Mouse (Mus musculus) embryonic facial prominence, embryonic 15.5 days (tissue): ENCODE results near the gene Fhl3. TPM values are rescaled to one million over a fixed set of nuclear protein-coding genes. Genes with fewer than 3 reads are reported as not detected.

Experiments
- ATAC-seq: fragments of 200-750 bp; cut with Nextera tagmentation; 2 replicates; pipeline ENCODE4 v1.8.0; 2017; ENCODE audit warnings: low read depth, moderate TSS enrichment; ENCODE audit not compliant: insufficient number of reproducible peaks, low FRiP score, low TSS enrichment
- H3K27ac ChIP-seq: fragments of 300-500 bp; sonication (generic); replicated peaks from 2 replicates; pipeline ENCODE4 v1.5.1; 2015; ENCODE audit warnings: mild to moderate bottlenecking, inconsistent platforms
- H3K27me3 ChIP-seq: fragments of 300-500 bp; sonication (generic); 2 replicates; pipeline ENCODE4 v1.6.1; 2015; ENCODE audit warnings: inconsistent platforms
- H3K36me3 ChIP-seq: fragments of 300-500 bp; sonication (generic); 2 replicates; pipeline ENCODE4 v1.6.1; 2015; ENCODE audit warnings: mild to moderate bottlenecking, inconsistent platforms
- H3K4me1 ChIP-seq: fragments of 300-500 bp; sonication (generic); 2 replicates; pipeline ENCODE4 v1.6.1; 2015; ENCODE audit warnings: inconsistent platforms
- H3K4me2 ChIP-seq: fragments of 300-500 bp; sonication (generic); replicated peaks from 2 replicates; pipeline ENCODE4 v1.6.1; 2015; ENCODE audit warnings: mild to moderate bottlenecking, inconsistent platforms
- H3K4me3 ChIP-seq: fragments of 300-500 bp; sonication (generic); replicated peaks from 2 replicates; pipeline ENCODE4 v1.5.1; 2015; ENCODE audit warnings: mild to moderate bottlenecking, inconsistent platforms
- H3K9ac ChIP-seq: fragments of 300-500 bp; sonication (generic); 2 replicates; pipeline ENCODE4 v1.6.1; 2015; ENCODE audit warnings: inconsistent platforms
- H3K9me3 ChIP-seq: fragments of 300-500 bp; sonication (generic); replicated peaks from 2 replicates; pipeline ENCODE4 v1.6.1; 2016; ENCODE audit warnings: inconsistent platforms
- WGBS: fragments of 180-500 bp; shearing (Covaris S2); methylation state at CpG from one replicate; pipeline ENCODE4 v1.1.7; 2015; 5-methylcytosine and 5-hydroxymethylcytosine counted together
- polyA plus RNA-seq: library from polyadenylated mRNA; unstranded; fragments of >200 nt; fragmentation: Nextera tagmentation; extraction: Ambion mirVana; gene quantifications from 2 replicates; pipeline ENCODE4 v1.2.1, GENCODE M21; 2015

The Fhl3 gene
- polyA plus RNA-seq = 17.3 and 17.8 TPM in 2 replicates

DNA sequence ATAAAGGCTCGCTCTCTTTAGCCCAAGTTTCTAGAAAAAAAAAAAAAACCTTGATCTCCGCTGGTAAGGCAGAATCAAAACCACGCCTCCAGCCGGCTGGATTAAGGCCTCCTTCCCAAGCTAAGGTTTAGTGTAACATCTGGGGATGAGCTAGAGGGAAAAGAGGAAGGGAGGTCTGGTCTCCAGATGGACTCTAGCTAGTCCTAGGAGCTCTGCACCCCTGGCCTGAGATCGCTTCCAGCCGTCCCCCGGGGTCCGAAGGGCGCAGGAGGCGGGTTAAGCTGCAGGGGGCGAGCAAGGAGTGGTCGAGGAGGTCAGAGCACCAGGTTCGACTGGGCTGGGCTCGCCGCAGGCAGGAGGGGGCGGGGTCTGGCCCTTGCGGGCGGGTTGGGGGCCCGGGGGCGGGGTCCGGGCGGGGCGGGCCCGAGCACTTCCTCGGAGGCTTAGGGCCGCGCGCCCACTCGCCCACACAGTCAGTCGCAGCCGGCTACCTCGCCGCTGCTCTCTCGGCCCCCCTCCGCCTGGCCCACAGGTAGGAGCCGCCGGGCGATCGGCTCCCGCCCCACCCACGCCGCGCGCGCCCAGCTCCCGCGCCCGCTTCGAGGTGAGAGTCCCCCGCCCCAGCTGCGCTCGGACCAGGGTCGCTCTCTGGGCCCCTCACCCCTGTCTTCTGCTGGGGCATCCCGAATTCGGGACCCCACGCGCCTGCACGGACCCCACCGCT, at the start of gene Fhl3:
Gene Fhl3 (plus strand): TSS at position 454 of the 724 bp plus-strand sequence.
- H3K9ac ChIP-seq = peak within 1 kb of the TSS; percentile 87
- H3K4me1 ChIP-seq = peaks cover 55% of the 10 kb centered on the region
- under 1% methylated on average over 55 of the region's 59 CpGs for whole genome bisulfite sequencing
- H3K9me3 ChIP-seq = no peaks in the 10 kb centered on the region
- peak within 1 kb of the TSS; percentile 87 for H3K4me3 ChIP-seq
- H3K4me2 ChIP-seq = peak within 1 kb of the TSS; percentile 81
- ATAC-seq = peak; percentile 80
- peak within 1 kb of the TSS; percentile 97 for H3K27ac ChIP-seq
- no peaks in the 10 kb centered on the region for H3K36me3 ChIP-seq
- H3K27me3 ChIP-seq = no peaks in the 10 kb centered on the region

DNA sequence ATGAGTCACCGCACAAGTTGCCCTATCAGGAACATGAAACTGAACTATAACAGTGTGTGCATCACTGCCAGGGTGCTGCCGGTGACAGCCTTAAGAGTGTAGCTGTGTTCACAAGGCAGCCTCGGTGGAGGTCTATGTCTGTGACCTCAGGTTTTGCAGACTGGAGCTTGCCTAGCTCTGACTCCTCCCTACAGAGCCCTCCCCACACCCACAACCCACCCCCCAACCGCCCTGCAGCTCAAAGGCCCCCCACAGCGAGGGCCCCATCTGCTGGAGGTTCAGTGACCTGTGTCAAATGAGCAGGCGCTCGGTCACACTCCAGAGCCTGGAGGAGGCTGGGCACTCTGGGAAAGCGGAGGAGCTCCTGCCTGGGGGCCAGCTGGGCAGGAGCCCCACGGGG, 47.6 kb upstream of the Fhl3 start:
- Histone ChIP-seq H3K36me3 (no peaks in the 10 kb centered on the region), H3K4me2 (no peak overlapping the region), H3K27ac (no peak overlapping the region), H3K4me3 (no peak overlapping the region), H3K9ac (no peak overlapping the region), H3K4me1 (peaks cover 17% of the 10 kb centered on the region), H3K27me3 (peaks cover 60% of the 10 kb centered on the region), H3K9me3 (no peaks in the 10 kb centered on the region)
- no peak for ATAC-seq
- WGBS = 6% methylated on average over 9 of the region's 9 CpGs

DNA sequence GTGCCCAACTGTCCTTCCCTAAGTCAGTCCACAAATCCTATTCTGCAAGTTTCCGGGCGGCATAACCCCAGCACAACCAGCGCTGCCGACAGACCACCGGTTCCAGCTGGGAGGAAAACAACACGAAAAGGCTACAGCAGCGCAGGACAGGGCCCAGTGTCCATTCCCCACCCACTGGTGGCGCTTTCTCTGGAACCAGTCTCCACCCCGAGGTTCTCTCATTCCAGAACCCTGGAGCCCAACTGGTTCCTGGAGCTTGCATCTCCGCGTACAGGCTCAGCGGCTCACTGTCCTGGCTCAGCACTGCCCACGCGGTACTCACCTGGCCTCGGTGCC, 44.0 kb upstream of the Fhl3 start, which contains the start of gene Pou3f1:
Gene Pou3f1 (plus strand): TSS at position 290 of the 336 bp plus-strand sequence.
- H3K27ac ChIP-seq = no peak within 1 kb of the TSS
- ATAC-seq = no peak
- peaks cover 78% of the 10 kb centered on the region for H3K27me3 ChIP-seq
- 2% methylated on average over 15 of the region's 15 CpGs for whole genome bisulfite sequencing
- H3K9ac ChIP-seq = peak within 1 kb of the TSS; percentile 18
- H3K4me2 ChIP-seq = peak within 1 kb of the TSS; percentile 93
- H3K4me1 ChIP-seq = peaks cover 36% of the 10 kb centered on the region
- peak within 1 kb of the TSS; percentile 63 for H3K4me3 ChIP-seq
- H3K9me3 ChIP-seq = no peaks in the 10 kb centered on the region
- H3K36me3 ChIP-seq = no peaks in the 10 kb centered on the region

DNA sequence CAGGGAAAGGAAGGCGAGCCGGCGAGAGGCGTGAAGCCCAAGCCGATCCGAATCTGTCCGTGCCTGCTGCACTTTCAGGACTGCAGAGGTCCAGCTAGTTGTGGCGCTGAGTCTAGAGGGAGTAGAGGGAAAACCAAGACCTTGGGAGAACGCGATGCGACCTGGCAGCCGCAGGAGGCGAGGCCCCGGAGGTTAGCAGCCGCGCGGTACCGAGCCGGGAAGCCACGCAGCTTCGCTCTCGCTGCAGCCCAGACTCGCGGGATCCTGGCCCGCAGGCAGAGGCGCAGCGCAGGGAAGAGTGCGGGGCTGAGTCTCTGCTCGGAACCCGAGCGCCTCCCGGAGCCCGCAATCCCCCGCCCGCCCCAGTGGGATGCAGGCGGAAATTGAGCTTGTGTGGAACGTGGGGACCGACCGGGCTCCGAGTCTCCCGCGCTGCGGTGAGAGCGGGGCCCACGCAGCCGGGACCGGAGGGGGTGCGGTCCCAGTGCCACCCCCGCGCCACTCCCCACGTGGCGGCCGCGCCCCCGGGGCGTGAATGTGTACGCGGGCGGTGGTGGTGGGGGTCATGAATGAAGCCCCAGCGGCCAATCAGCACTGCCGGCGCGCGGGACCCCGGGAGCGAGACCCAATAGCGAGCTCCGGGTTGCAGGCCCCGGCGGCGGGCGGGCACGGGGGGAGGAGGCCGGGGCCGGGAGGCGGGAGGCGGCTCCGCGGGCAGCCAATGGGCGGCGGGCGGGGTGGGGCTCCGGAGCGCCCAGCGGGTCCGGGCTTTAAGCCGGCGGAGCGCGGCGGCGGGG, 43.4 kb upstream of the Fhl3 start:
- Histone ChIP-seq H3K9ac (peak overlapping the region; percentile 16; the same call in 1 of the 2 replicates), H3K4me1 (peaks cover 36% of the 10 kb centered on the region), H3K4me3 (peak overlapping the region; percentile 63), H3K36me3 (no peaks in the 10 kb centered on the region), H3K4me2 (peak overlapping the region; percentile 93), H3K27me3 (peaks cover 83% of the 10 kb centered on the region), H3K9me3 (no peaks in the 10 kb centered on the region), H3K27ac (no peak overlapping the region)
- under 1% methylated on average over 90 of the region's 92 CpGs for WGBS
- peak; percentile 91 for ATAC-seq

DNA sequence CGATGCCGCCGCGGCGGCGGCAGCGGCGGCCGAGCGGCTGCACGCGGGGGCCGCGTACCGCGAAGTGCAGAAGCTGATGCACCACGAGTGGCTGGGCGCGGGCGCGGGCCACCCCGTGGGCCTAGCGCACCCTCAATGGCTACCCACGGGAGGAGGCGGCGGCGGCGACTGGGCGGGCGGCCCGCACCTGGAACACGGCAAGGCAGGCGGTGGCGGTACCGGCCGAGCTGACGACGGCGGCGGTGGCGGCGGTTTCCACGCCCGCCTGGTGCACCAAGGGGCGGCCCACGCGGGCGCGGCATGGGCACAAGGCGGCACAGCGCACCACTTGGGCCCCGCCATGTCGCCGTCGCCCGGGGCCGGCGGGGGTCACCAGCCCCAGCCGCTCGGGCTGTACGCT, 42.7 kb upstream of the Fhl3 start:
- no peak; the same call in 1 of the 2 replicates for ATAC-seq
- WGBS = 0% methylated on average over 57 of the region's 61 CpGs
- Histone ChIP-seq H3K9ac (peak overlapping the region; percentile 18; the same call in 1 of the 2 replicates), H3K27ac (no peak overlapping the region), H3K4me1 (peaks cover 36% of the 10 kb centered on the region), H3K9me3 (no peaks in the 10 kb centered on the region), H3K4me3 (peak overlapping the region; percentile 63), H3K36me3 (no peaks in the 10 kb centered on the region), H3K27me3 (peaks cover 86% of the 10 kb centered on the region), H3K4me2 (peak overlapping the region; percentile 93)

DNA sequence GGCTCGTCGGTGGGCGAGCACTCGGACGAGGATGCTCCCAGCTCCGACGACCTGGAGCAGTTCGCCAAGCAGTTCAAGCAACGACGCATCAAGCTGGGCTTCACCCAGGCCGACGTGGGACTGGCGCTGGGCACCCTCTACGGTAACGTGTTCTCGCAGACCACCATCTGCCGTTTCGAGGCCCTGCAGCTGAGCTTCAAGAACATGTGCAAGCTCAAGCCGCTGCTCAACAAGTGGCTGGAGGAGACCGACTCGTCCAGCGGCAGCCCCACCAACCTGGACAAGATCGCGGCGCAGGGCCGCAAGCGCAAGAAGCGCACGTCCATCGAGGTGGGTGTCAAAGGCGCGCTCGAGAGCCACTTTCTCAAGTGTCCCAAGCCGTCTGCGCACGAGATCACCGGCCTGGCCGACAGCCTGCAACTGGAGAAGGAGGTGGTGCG, 42.1 kb upstream of the Fhl3 start:
- WGBS = under 1% methylated on average over 39 of the region's 39 CpGs

DNA sequence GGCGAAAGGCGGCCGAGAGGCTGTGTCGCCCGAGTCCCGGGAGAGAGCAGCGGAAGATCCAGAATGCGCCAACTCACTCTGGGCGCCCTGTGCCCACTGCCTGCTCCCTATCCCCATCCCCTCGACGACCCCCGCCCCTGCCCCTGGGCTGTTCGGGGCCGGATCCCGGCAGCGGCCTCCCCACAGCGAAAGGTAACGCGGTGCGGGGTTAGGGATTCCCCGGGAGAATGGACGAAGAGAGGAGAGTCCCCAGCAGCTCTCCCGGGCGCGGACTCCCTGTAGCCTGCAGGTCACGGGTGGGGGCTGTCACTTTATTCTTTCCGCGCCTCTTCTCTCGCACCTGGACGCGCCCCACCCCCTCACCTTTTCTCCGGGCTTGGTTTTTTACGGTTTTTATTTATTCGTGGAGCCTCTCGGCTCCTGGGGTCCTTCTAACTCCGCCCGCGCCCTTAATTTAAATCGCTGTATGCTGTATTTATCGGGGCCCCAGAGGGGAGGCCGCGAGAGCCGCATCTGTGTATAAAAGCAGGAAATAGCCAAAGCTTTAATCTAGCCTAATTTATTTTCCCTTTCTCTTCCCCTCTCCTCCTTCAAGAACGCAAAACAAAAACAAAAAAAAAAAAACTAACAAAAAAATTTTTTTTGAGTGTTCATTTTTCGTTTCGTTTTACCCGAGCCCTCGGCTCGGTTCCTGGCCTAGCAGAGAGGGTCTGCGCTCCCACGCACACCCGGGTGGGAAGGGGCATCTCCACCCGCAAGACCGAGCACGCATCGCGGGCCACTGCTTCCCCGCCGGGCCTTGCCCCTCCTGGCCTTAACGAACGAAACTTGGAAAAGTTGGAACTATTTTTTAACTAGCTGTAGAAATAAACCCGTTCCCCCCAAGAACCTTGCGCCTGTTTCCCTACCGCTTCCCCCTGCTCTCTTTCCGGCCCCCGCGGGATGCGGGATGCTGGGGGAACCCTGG, 41.0 kb upstream of the Fhl3 start:
- H3K9ac ChIP-seq = no peak overlapping the region; the same call in 1 of the 2 replicates

More for the DNA sequence above, 42.1 kb upstream of the Fhl3 start:
- Histone ChIP-seq H3K9me3 (no peaks in the 10 kb centered on the region), H3K27ac (no peak overlapping the region), H3K4me1 (peaks cover 33% of the 10 kb centered on the region), H3K9ac (no peak overlapping the region), H3K27me3 (peaks cover 86% of the 10 kb centered on the region), H3K4me2 (peak overlapping the region; percentile 93), H3K4me3 (peak overlapping the region; percentile 63), H3K36me3 (no peaks in the 10 kb centered on the region)
- ATAC-seq = no peak

DNA sequence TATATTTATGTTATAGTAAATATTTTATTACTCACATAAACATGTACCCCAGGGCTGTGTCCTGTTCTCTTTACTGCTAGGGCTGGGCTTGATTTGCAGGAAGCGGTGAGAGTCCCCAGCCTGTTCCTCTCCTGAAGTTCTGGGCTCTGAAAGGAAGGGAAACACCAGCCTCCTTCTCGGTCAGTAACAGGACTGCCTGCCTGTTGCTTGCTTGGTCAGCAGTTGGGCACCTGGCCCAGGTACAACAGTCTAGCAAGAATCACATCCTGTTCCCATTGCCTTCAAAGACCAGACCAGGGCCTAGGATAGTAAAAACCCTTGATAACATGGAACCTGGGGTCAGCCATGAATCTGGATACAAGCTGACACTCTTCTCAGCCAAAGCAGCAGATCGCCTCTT, 39.9 kb upstream of the Fhl3 start:
- H3K36me3 ChIP-seq = no peaks in the 10 kb centered on the region
- H3K27me3 ChIP-seq = peaks cover 81% of the 10 kb centered on the region
- no peak for ATAC-seq
- H3K27ac ChIP-seq = no peak overlapping the region
- H3K9me3 ChIP-seq = no peaks in the 10 kb centered on the region
- peaks cover 33% of the 10 kb centered on the region for H3K4me1 ChIP-seq
- no peak overlapping the region for H3K4me2 ChIP-seq
- H3K9ac ChIP-seq = no peak overlapping the region
- H3K4me3 ChIP-seq = no peak overlapping the region
- WGBS = 46% methylated on average over 3 of the region's 3 CpGs

More for the DNA sequence above, 41.0 kb upstream of the Fhl3 start:
- Histone ChIP-seq H3K27me3 (peaks cover 86% of the 10 kb centered on the region), H3K9me3 (no peaks in the 10 kb centered on the region), H3K27ac (no peak overlapping the region), H3K4me3 (peak overlapping the region; percentile 63), H3K4me1 (peaks cover 33% of the 10 kb centered on the region), H3K36me3 (no peaks in the 10 kb centered on the region), H3K4me2 (peak overlapping the region; percentile 93)
- no peak for ATAC-seq
- 3% methylated on average over 67 of the region's 68 CpGs for WGBS

DNA sequence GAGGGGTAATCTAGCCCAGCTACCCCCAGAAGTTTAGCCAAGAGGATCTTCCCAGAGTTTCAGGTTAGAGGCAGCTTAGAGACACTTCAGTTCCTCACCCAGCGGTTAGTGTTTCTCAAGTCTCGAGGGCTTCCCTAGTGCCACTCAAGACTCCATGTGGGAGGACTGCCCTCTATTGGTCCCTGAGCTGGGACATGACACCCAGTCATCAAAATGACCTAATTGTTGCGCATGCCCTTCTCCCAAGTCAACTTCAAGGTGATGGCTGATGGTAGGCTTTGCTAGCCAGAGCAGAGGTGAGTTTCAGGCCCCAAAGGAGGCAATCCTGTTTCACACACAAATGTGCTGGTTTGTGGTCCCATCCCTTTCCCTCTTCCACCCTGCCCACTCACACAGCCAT, 37.5 kb upstream of the Fhl3 start:
- no peak overlapping the region for H3K4me3 ChIP-seq

DNA sequence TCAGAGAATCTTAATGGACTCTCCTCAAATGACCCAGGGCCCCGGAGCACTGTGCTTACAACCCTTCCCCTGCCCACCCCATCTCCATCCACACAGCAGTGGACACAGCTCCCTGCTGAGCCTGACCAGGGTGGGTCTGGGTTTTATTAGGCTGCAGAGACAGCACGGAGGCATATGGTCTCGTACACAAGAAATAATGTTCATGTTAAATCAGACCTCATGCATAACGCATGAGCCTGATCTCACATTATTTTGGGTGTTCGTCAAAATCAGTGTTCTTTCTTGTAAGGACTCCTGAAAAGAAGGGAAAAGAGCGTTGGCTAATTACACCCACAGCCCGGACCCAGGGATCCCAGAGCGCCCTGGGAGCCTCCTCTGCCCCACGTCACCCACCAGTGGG, 36.3 kb upstream of the Fhl3 start:
- Histone ChIP-seq H3K4me2 (no peak overlapping the region), H3K9ac (no peak overlapping the region), H3K27me3 (peaks cover 65% of the 10 kb centered on the region), H3K4me1 (peaks cover 7% of the 10 kb centered on the region), H3K4me3 (no peak overlapping the region), H3K36me3 (no peaks in the 10 kb centered on the region), H3K9me3 (no peaks in the 10 kb centered on the region), H3K27ac (no peak overlapping the region)
- 49% methylated on average over 9 of the region's 9 CpGs for WGBS
- no peak for ATAC-seq

More for the DNA sequence above, 37.5 kb upstream of the Fhl3 start:
- ATAC-seq = no peak
- Histone ChIP-seq H3K36me3 (no peaks in the 10 kb centered on the region), H3K4me1 (peaks cover 18% of the 10 kb centered on the region), H3K27ac (no peak overlapping the region), H3K4me2 (no peak overlapping the region), H3K27me3 (peaks cover 69% of the 10 kb centered on the region), H3K9me3 (no peaks in the 10 kb centered on the region), H3K9ac (no peak overlapping the region)
- 46% methylated on average over 3 of the region's 3 CpGs for whole genome bisulfite sequencing
